Mouse (Mus musculus): Measurements from ENCODE around the gene 2810459M11Rik.

DNA sequence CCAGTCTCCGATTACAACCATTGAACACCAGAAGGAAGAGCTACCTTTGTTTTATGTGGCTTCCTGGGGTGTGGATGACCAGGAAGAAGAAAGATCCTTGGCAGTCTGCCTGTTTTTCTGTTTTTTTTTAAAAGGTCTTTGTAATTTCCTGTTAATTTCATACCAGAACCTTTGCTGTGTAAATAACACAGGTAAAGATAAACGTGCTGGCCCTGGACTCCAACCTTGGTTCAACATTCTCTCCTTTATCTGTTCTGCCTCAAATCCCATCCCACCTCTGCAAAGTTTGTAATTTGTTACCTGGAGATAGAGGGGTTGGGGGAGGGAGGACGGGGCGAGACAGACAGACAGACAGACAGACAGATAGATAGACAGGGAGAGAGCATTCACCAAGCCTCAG, 5.5 kb upstream of the 2810459M11Rik start:
- TF ChIP-seq CTCF (IDR thresholded peaks at IDR 0.05; ENCODE audit: low read depth) = no peak
- TF ChIP-seq EP300 (IDR thresholded peaks at IDR 0.05; ENCODE audit: low read depth) = peak; percentile 57

Measured in liver, postnatal 0 days (tissue).